Mouse (Mus musculus) C2C12 (cell line): ENCODE results near the gene Grhl1. TPM values are rescaled to one million over a fixed set of nuclear protein-coding genes. Genes with fewer than 3 reads are reported as not detected.

Source experiments
- H3K27me3 ChIP-seq: one replicate; pipeline ENCODE4 v1.6.1; 2011; ENCODE audit not compliant: control insufficient read depth, insufficient read depth, insufficient read length
- H3K36me3 ChIP-seq: one replicate; pipeline ENCODE4 v1.6.1; 2011; ENCODE audit not compliant: control insufficient read depth, insufficient read depth
- H3K4me3 ChIP-seq: one replicate; pipeline ENCODE4 v1.5.1; 2011; ENCODE audit warnings: mild to moderate bottlenecking, control low read depth; ENCODE audit not compliant: poor library complexity, insufficient read depth, severe bottlenecking
- H3K79me2 ChIP-seq: one replicate; pipeline ENCODE4 v1.6.1; 2011; ENCODE audit not compliant: control insufficient read depth, insufficient read depth
- H3K79me3 ChIP-seq: one replicate; pipeline ENCODE4 v1.6.1; 2011; ENCODE audit warnings: low read depth, control low read depth
- H3ac ChIP-seq: one replicate; pipeline ENCODE3; 2011; ENCODE audit warnings: low read depth; ENCODE audit not compliant: control insufficient read depth, insufficient read length
- CEBPB ChIP-seq: IDR thresholded peaks from one replicate; pipeline ENCODE4 v1.6.1; 2011; ENCODE audit warnings: low read depth, mild to moderate bottlenecking, control low read depth, moderate library complexity
- CTCF ChIP-seq: IDR thresholded peaks from one replicate; pipeline ENCODE4 v1.5.1; 2011; ENCODE audit not compliant: control insufficient read depth, insufficient read depth, insufficient read length
- FOSL1 ChIP-seq: IDR thresholded peaks from one replicate; pipeline ENCODE4 v1.8.0; 2011; ENCODE audit warnings: mild to moderate bottlenecking, low read length; ENCODE audit not compliant: poor library complexity, insufficient read depth, severe bottlenecking
- MAX ChIP-seq: IDR thresholded peaks from one replicate; pipeline ENCODE4 v1.6.1; 2011; ENCODE audit warnings: mild to moderate bottlenecking, control low read depth
- MYOD1 ChIP-seq: IDR thresholded peaks from one replicate; pipeline ENCODE4 v1.6.1; 2011; ENCODE audit warnings: low read depth; ENCODE audit not compliant: control insufficient read depth, insufficient read length
- MYOG ChIP-seq: IDR thresholded peaks from one replicate; pipeline ENCODE4 v1.6.1; 2011; ENCODE audit not compliant: control insufficient read depth, insufficient read length; ENCODE audit errors: extremely low read depth
- USF1 ChIP-seq: IDR thresholded peaks from one replicate; pipeline ENCODE4 v1.6.1; 2011; ENCODE audit warnings: low read depth, mild to moderate bottlenecking, control low read depth, moderate library complexity
- polyA plus RNA-seq: library from polyadenylated mRNA; unstranded; fragments of >200 nt; fragmentation: generic; extraction: Trizol; gene quantifications from one replicate; pipeline ENCODE4 v1.2.1, GENCODE M21; 2012; ENCODE audit warnings: missing spikeins

Grhl1 gene
- polyA plus RNA-seq, 1 experiment = 0.20 TPM

GRCm38 (mm10) chr12:24651642-24652342 is 79.7 kb downstream of the Grhl1 start:
- H3K79me3 ChIP-seq = no peaks in the 10 kb centered on the region
- H3K4me3 ChIP-seq = peak overlapping the region; percentile 56

GRCm38 (mm10) chr12:24654065-24654862 is 82.2 kb downstream of the Grhl1 start:
- Histone ChIP-seq H3ac (no peak overlapping the region), H3K27me3 (no peaks in the 10 kb centered on the region), H3K79me2 (peaks cover 18% of the 10 kb centered on the region), H3K4me3 (no peak overlapping the region), H3K79me3 (no peaks in the 10 kb centered on the region), H3K36me3 (peaks cover 4% of the 10 kb centered on the region)
- TF ChIP-seq USF1 (no peak), CTCF (no peak), FOSL1 (no peak), MYOD1 (no peak), CEBPB (no peak), MYOG (no peak), MAX (no peak)

More at GRCm38 (mm10) chr12:24651642-24652342, 79.7 kb downstream of the Grhl1 start:
- TF ChIP-seq MYOD1 = no peak
- no peak for TF ChIP-seq MAX
- TF ChIP-seq MYOG = no peak
- TF ChIP-seq CEBPB = no peak
- TF ChIP-seq CTCF = no peak
- no peak for TF ChIP-seq FOSL1
- no peak for TF ChIP-seq USF1
- Histone ChIP-seq H3K79me2 (peaks cover 18% of the 10 kb centered on the region), H3K36me3 (peaks cover 4% of the 10 kb centered on the region), H3K27me3 (no peaks in the 10 kb centered on the region), H3ac (peak overlapping the region; percentile 76)

- Histone ChIP-seq H3K36me3 (peaks cover 9% of the 10 kb centered on the region), H3K27me3 (no peaks in the 10 kb centered on the region), H3K79me2 (peaks cover 18% of the 10 kb centered on the region), H3K79me3 (no peaks in the 10 kb centered on the region), H3ac (no peak overlapping the region), H3K4me3 (no peak overlapping the region)
- no peak for TF ChIP-seq MAX
- TF ChIP-seq CTCF = no peak
- no peak for TF ChIP-seq MYOD1
- no peak for TF ChIP-seq CEBPB
- TF ChIP-seq MYOG = no peak
- no peak for TF ChIP-seq USF1
- no peak for TF ChIP-seq FOSL1
Observed at GRCm38 (mm10) chr12:24656436-24656835, 84.4 kb downstream of the Grhl1 start.

- peaks cover 9% of the 10 kb centered on the region for H3K36me3 ChIP-seq
- H3ac ChIP-seq = no peak overlapping the region
- H3K79me2 ChIP-seq = no peaks in the 10 kb centered on the region
- no peak overlapping the region for H3K4me3 ChIP-seq
- no peak for TF ChIP-seq MYOG
- TF ChIP-seq CEBPB = no peak
- no peak for TF ChIP-seq CTCF
- no peak for TF ChIP-seq MAX
- TF ChIP-seq FOSL1 = no peak
- no peak for TF ChIP-seq USF1
- TF ChIP-seq MYOD1 = no peak
- H3K79me3 ChIP-seq = no peaks in the 10 kb centered on the region
- no peaks in the 10 kb centered on the region for H3K27me3 ChIP-seq
Observed at GRCm38 (mm10) chr12:24658998-24659397, 86.9 kb downstream of the Grhl1 start.

- H3K36me3 ChIP-seq = peaks cover 9% of the 10 kb centered on the region
- no peaks in the 10 kb centered on the region for H3K79me2 ChIP-seq
- no peak overlapping the region for H3ac ChIP-seq
- no peaks in the 10 kb centered on the region for H3K27me3 ChIP-seq
- no peak overlapping the region for H3K4me3 ChIP-seq
- no peaks in the 10 kb centered on the region for H3K79me3 ChIP-seq
- TF ChIP-seq USF1 (no peak), FOSL1 (no peak), MYOG (no peak), CEBPB (no peak), CTCF (no peak), MAX (no peak), MYOD1 (no peak)
Observed at GRCm38 (mm10) chr12:24659923-24660322, 87.8 kb downstream of the Grhl1 start.

GRCm38 (mm10) chr12:24661100-24661499 is 89.0 kb downstream of the Grhl1 start:
- Histone ChIP-seq H3K27me3 (no peaks in the 10 kb centered on the region), H3K4me3 (no peak overlapping the region), H3K79me3 (no peaks in the 10 kb centered on the region), H3ac (no peak overlapping the region), H3K79me2 (no peaks in the 10 kb centered on the region), H3K36me3 (peaks cover 5% of the 10 kb centered on the region)
- TF ChIP-seq CEBPB (no peak), MAX (no peak), CTCF (no peak), USF1 (no peak), MYOD1 (no peak)
